Mouse (Mus musculus): ENCODE measurements around the gene Gas1. TPM values are rescaled to one million over a fixed set of nuclear protein-coding genes. Genes with fewer than 3 reads are reported as not detected.
A peak's percentile ranks its signal among the peaks of the same experiment; 100 is the strongest.

Gas1 gene
- polyA plus RNA-seq (2015; fragmentation: Nextera tagmentation; extraction: Ambion mirVana): 15.1 and 23.1 TPM in 2 replicates

GRCm38 (mm10) chr13:60177106-60177796 is at the start of gene Gas1:
Gene Gas1 (minus strand): TSS chr13:60177365.
- Histone ChIP-seq H3K36me3 (replicated peaks) (no peaks in the 10 kb centered on the region), H3K27me3 (replicated peaks) (0 out of 2 replicates have a peak, but pooled peaks cover 3% of the 10 kb centered on the region), H3K4me1 (peaks cover 45% of the 10 kb centered on the region), H3K4me2 (peak within 1 kb of the TSS; percentile 98), H3K4me3 (peak within 1 kb of the TSS; percentile 77), H3K9ac (peak within 1 kb of the TSS; percentile 77), H3K9me3 (no peaks in the 10 kb centered on the region), H3K27ac (peak within 1 kb of the TSS; percentile 88)
- peak; percentile 77 for ATAC-seq (replicated peaks)
- WGBS: under 1% methylated on average over 59 of the region's 59 CpGs

GRCm38 (mm10) chr13:60226251-60226836 is 49.2 kb upstream of the Gas1 start:
- no peaks in the 10 kb centered on the region for H3K27me3 ChIP-seq (replicated peaks)
- WGBS: 44% methylated on average over 9 of the region's 9 CpGs
- H3K9me3 ChIP-seq: no peaks in the 10 kb centered on the region
- ATAC-seq (replicated peaks): no peak
- H3K4me2 ChIP-seq: no peak overlapping the region
- no peaks in the 10 kb centered on the region; the same call in 1 of the 2 replicates for H3K4me1 ChIP-seq
- H3K4me3 ChIP-seq: no peak overlapping the region
- H3K9ac ChIP-seq: no peak overlapping the region
- H3K27ac ChIP-seq: no peak overlapping the region
- no peaks in the 10 kb centered on the region for H3K36me3 ChIP-seq (replicated peaks)

- no peaks in the 10 kb centered on the region for H3K27me3 ChIP-seq (replicated peaks)
- H3K9me3 ChIP-seq: no peaks in the 10 kb centered on the region
- no peak overlapping the region for H3K27ac ChIP-seq
- no peak overlapping the region for H3K9ac ChIP-seq
- H3K36me3 ChIP-seq (replicated peaks): no peaks in the 10 kb centered on the region
- 78% methylated on average over 1 of the region's 1 CpGs for WGBS
- no peak overlapping the region for H3K4me2 ChIP-seq
- no peak for ATAC-seq (replicated peaks)
- H3K4me1 ChIP-seq: no peaks in the 10 kb centered on the region; the same call in 1 of the 2 replicates
- no peak overlapping the region for H3K4me3 ChIP-seq
Measured at GRCm38 (mm10) chr13:60225736-60226135, 48.6 kb upstream of the Gas1 start.

GRCm38 (mm10) chr13:60225276-60225675 is 48.1 kb upstream of the Gas1 start:
- no peaks in the 10 kb centered on the region for H3K36me3 ChIP-seq (replicated peaks)
- no peak overlapping the region for H3K27ac ChIP-seq
- H3K9ac ChIP-seq: no peak overlapping the region
- no peaks in the 10 kb centered on the region for H3K27me3 ChIP-seq (replicated peaks)
- H3K9me3 ChIP-seq: no peaks in the 10 kb centered on the region
- WGBS: 95% methylated on average over 5 of the region's 5 CpGs
- no peak overlapping the region for H3K4me3 ChIP-seq
- H3K4me1 ChIP-seq: no peaks in the 10 kb centered on the region; the same call in 1 of the 2 replicates
- no peak for ATAC-seq (replicated peaks)
- no peak overlapping the region for H3K4me2 ChIP-seq

- 51% methylated on average over 2 of the region's 2 CpGs for WGBS
- ATAC-seq (replicated peaks): no peak
- Histone ChIP-seq H3K4me1 (no peaks in the 10 kb centered on the region; the same call in 1 of the 2 replicates), H3K36me3 (replicated peaks) (no peaks in the 10 kb centered on the region), H3K9me3 (no peaks in the 10 kb centered on the region), H3K27me3 (replicated peaks) (no peaks in the 10 kb centered on the region), H3K9ac (no peak overlapping the region), H3K4me2 (no peak overlapping the region), H3K27ac (no peak overlapping the region), H3K4me3 (no peak overlapping the region)
Measured at GRCm38 (mm10) chr13:60223797-60224196, 46.6 kb upstream of the Gas1 start.

- no peaks in the 10 kb centered on the region for H3K9me3 ChIP-seq
- no peaks in the 10 kb centered on the region for H3K36me3 ChIP-seq (replicated peaks)
- no peaks in the 10 kb centered on the region; the same call in 1 of the 2 replicates for H3K4me1 ChIP-seq
- no peaks in the 10 kb centered on the region for H3K27me3 ChIP-seq (replicated peaks)
- no peak overlapping the region for H3K4me3 ChIP-seq
- no peak overlapping the region for H3K9ac ChIP-seq
- 87% methylated on average over 11 of the region's 11 CpGs for WGBS
- H3K4me2 ChIP-seq: no peak overlapping the region
- no peak overlapping the region for H3K27ac ChIP-seq
- ATAC-seq (replicated peaks): no peak
Measured at GRCm38 (mm10) chr13:60222336-60222735, 45.2 kb upstream of the Gas1 start.

- ATAC-seq (replicated peaks): no peak
- 90% methylated on average over 7 of the region's 7 CpGs for WGBS
Measured at GRCm38 (mm10) chr13:60213896-60214295, 36.7 kb upstream of the Gas1 start.

GRCm38 (mm10) chr13:60207135-60207601 is 30.0 kb upstream of the Gas1 start:
- Histone ChIP-seq H3K36me3 (replicated peaks) (no peaks in the 10 kb centered on the region), H3K9ac (no peak overlapping the region), H3K27me3 (replicated peaks) (no peaks in the 10 kb centered on the region), H3K4me2 (no peak overlapping the region), H3K27ac (no peak overlapping the region), H3K4me1 (no peaks in the 10 kb centered on the region), H3K4me3 (no peak overlapping the region), H3K9me3 (no peaks in the 10 kb centered on the region)
- WGBS: 93% methylated on average over 6 of the region's 6 CpGs
- no peak for ATAC-seq (replicated peaks)

More at GRCm38 (mm10) chr13:60213896-60214295, 36.7 kb upstream of the Gas1 start:
- no peaks in the 10 kb centered on the region for H3K4me1 ChIP-seq
- no peaks in the 10 kb centered on the region for H3K9me3 ChIP-seq
- no peak overlapping the region for H3K4me3 ChIP-seq
- no peaks in the 10 kb centered on the region for H3K27me3 ChIP-seq (replicated peaks)
- H3K36me3 ChIP-seq (replicated peaks): no peaks in the 10 kb centered on the region
- H3K4me2 ChIP-seq: no peak overlapping the region
- no peak overlapping the region for H3K27ac ChIP-seq
- no peak overlapping the region for H3K9ac ChIP-seq

- H3K27ac ChIP-seq: no peak overlapping the region
- no peak overlapping the region for H3K9ac ChIP-seq
- ATAC-seq (replicated peaks): no peak
- no peaks in the 10 kb centered on the region for H3K4me1 ChIP-seq
- 90% methylated on average over 6 of the region's 6 CpGs for WGBS
- no peak overlapping the region for H3K4me3 ChIP-seq
- no peak overlapping the region for H3K4me2 ChIP-seq
- no peaks in the 10 kb centered on the region for H3K9me3 ChIP-seq
- H3K27me3 ChIP-seq (replicated peaks): no peaks in the 10 kb centered on the region
- no peaks in the 10 kb centered on the region for H3K36me3 ChIP-seq (replicated peaks)
Measured at GRCm38 (mm10) chr13:60204746-60205145, 27.6 kb upstream of the Gas1 start.

GRCm38 (mm10) chr13:60193273-60193672 is 16.1 kb upstream of the Gas1 start:
- Histone ChIP-seq H3K9ac (no peak overlapping the region), H3K4me3 (no peak overlapping the region), H3K27me3 (replicated peaks) (no peaks in the 10 kb centered on the region), H3K27ac (no peak overlapping the region), H3K36me3 (replicated peaks) (no peaks in the 10 kb centered on the region), H3K4me1 (no peaks in the 10 kb centered on the region), H3K4me2 (no peak overlapping the region), H3K9me3 (no peaks in the 10 kb centered on the region)
- ATAC-seq (replicated peaks): no peak
- WGBS: 65% methylated on average over 6 of the region's 6 CpGs

- Histone ChIP-seq H3K27me3 (replicated peaks) (no peaks in the 10 kb centered on the region), H3K27ac (no peak overlapping the region), H3K9ac (no peak overlapping the region), H3K4me2 (no peak overlapping the region), H3K36me3 (replicated peaks) (no peaks in the 10 kb centered on the region), H3K4me3 (no peak overlapping the region), H3K4me1 (no peaks in the 10 kb centered on the region), H3K9me3 (no peaks in the 10 kb centered on the region)
- ATAC-seq (replicated peaks): no peak
- WGBS: 86% methylated on average over 10 of the region's 10 CpGs
Measured at GRCm38 (mm10) chr13:60189923-60190322, 12.8 kb upstream of the Gas1 start.

GRCm38 (mm10) chr13:60188952-60189351 is 11.8 kb upstream of the Gas1 start:
- 80% methylated on average over 8 of the region's 8 CpGs for WGBS
- no peak for ATAC-seq (replicated peaks)
- Histone ChIP-seq H3K9me3 (no peaks in the 10 kb centered on the region), H3K4me2 (no peak overlapping the region), H3K9ac (no peak overlapping the region), H3K4me1 (no peaks in the 10 kb centered on the region), H3K4me3 (no peak overlapping the region), H3K36me3 (replicated peaks) (no peaks in the 10 kb centered on the region), H3K27me3 (replicated peaks) (no peaks in the 10 kb centered on the region), H3K27ac (no peak overlapping the region)

- H3K4me2 ChIP-seq: no peak overlapping the region
- no peaks in the 10 kb centered on the region for H3K27me3 ChIP-seq (replicated peaks)
- 94% methylated on average over 2 of the region's 2 CpGs for WGBS
- no peak overlapping the region for H3K4me3 ChIP-seq
- H3K36me3 ChIP-seq (replicated peaks): no peaks in the 10 kb centered on the region
- no peaks in the 10 kb centered on the region for H3K4me1 ChIP-seq
- ATAC-seq (replicated peaks): no peak
- H3K9ac ChIP-seq: no peak overlapping the region
- H3K27ac ChIP-seq: no peak overlapping the region
- no peaks in the 10 kb centered on the region for H3K9me3 ChIP-seq
Measured at GRCm38 (mm10) chr13:60187276-60187675, 10.1 kb upstream of the Gas1 start.
